Mouse (Mus musculus) midbrain, embryonic 13.5 days (tissue): ENCODE measurements around the gene Rhox4a2. TPM values are rescaled to one million over a fixed set of nuclear protein-coding genes. Genes with fewer than 3 reads are reported as not detected.
"Not testable (repeated sequence)": the region's sequence is repeated elsewhere in the genome, so short reads cannot be mapped to it uniquely, and the experiment has no call there.

ENCODE experiments used
- ATAC-seq: fragments of 200-750 bp; cut with Nextera tagmentation; 2 replicates; pipeline ENCODE4 v1.8.0; 2017; ENCODE audit warnings: mild to moderate bottlenecking, moderate TSS enrichment, moderate library complexity
- H3K27ac ChIP-seq: fragments of 300-500 bp; sonication (generic); 2 replicates; pipeline ENCODE4 v1.5.1; 2015; ENCODE audit warnings: inconsistent platforms, mild to moderate bottlenecking, moderate library complexity
- H3K27me3 ChIP-seq: fragments of 300-500 bp; sonication (generic); 2 replicates; pipeline ENCODE4 v1.6.1; 2015; ENCODE audit warnings: mild to moderate bottlenecking, inconsistent platforms
- H3K36me3 ChIP-seq: fragments of 300-500 bp; sonication (generic); 2 replicates; pipeline ENCODE4 v1.6.1; 2015; ENCODE audit warnings: mild to moderate bottlenecking, inconsistent platforms
- H3K4me1 ChIP-seq: fragments of 300-500 bp; sonication (generic); replicated peaks from 2 replicates; pipeline ENCODE4 v1.6.1; 2015; ENCODE audit warnings: inconsistent platforms
- H3K4me2 ChIP-seq: fragments of 300-500 bp; sonication (generic); replicated peaks from 2 replicates; pipeline ENCODE4 v1.6.1; 2015; ENCODE audit warnings: moderate library complexity, mild to moderate bottlenecking, inconsistent platforms
- H3K4me3 ChIP-seq: fragments of 300-500 bp; sonication (generic); replicated peaks from 2 replicates; pipeline ENCODE4 v1.5.1; 2015; ENCODE audit warnings: mild to moderate bottlenecking, inconsistent platforms
- H3K9ac ChIP-seq: fragments of 300-500 bp; sonication (generic); replicated peaks from 2 replicates; pipeline ENCODE4 v1.6.1; 2015; ENCODE audit warnings: mild to moderate bottlenecking, inconsistent platforms
- H3K9me3 ChIP-seq: fragments of 300-500 bp; sonication (generic); 2 replicates; pipeline ENCODE4 v1.6.1; 2016; ENCODE audit warnings: mild to moderate bottlenecking, inconsistent platforms
- WGBS: fragments of 180-500 bp; shearing (Covaris S2); methylation state at CpG from one replicate; pipeline ENCODE4 v1.1.7; 2015; 5-methylcytosine and 5-hydroxymethylcytosine counted together
- polyA plus RNA-seq: library from polyadenylated mRNA; unstranded; fragments of >200 nt; fragmentation: Nextera tagmentation; extraction: Ambion mirVana; gene quantifications from 2 replicates; pipeline ENCODE4 v1.2.1, GENCODE M21; 2015

Gene Rhox4a2
- polyA plus RNA-seq, result not detected in 2 replicates

DNA sequence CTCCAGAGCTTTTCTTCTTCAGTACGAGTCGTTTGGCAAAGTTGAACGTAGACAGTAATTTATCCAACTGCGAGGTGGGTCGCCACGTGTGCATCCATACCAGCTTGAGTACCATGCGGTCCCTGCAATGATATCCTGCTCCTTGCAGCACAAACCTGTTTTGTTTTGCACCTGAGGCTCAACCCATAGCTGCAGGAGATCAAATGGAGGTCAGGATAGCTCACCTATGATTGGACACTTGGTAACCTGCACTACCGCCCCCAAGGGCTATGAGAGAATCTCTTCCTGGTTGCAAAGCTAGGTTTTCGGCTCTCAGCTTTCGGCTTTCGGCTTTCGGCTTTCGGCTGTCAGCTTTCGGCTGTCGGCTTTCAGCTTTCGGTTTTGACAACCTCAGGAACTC, at the start of gene Rhox4a2:
TSS of gene Rhox4a2 (plus strand) at position 301 of the 400 bp plus-strand sequence.
- not testable (repeated sequence) for H3K27me3 ChIP-seq, H3K27ac ChIP-seq, ATAC-seq, H3K9ac ChIP-seq, H3K36me3 ChIP-seq, H3K4me1 ChIP-seq, H3K9me3 ChIP-seq, H3K4me2 ChIP-seq, H3K4me3 ChIP-seq
- 95% methylated on average over 9 of the region's 16 CpGs for WGBS

DNA sequence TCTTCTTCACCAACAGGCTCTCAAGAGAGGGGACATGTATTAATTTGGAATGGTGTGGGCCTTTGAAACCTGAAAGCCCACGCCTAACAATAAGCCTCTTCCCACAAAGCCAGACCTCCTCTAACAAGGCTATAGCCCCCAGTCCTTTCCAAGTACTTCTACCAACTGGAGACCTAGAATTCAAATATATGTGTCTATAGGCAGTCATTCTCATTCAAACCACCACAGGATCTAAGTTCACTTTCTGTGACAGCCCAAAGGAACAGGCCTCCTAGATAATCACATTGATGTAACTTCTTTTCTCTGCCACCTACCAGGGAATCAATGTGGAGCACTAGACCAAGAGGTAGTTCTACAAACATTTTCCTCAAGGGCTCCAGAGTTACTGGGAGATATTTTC, 10.9 kb upstream of the Rhox4a2 start, which contains the start of gene Rhox3a2:
TSS of gene Rhox3a2 (plus strand) at position 301 of the 400 bp plus-strand sequence.
- H3K4me2 ChIP-seq, H3K36me3 ChIP-seq, H3K9me3 ChIP-seq, H3K27me3 ChIP-seq, H3K27ac ChIP-seq, H3K4me1 ChIP-seq, ATAC-seq, H3K9ac ChIP-seq, H3K4me3 ChIP-seq: not testable (repeated sequence)
- no CpG with 5 or more reads among the region's 1 CpGs for WGBS

DNA sequence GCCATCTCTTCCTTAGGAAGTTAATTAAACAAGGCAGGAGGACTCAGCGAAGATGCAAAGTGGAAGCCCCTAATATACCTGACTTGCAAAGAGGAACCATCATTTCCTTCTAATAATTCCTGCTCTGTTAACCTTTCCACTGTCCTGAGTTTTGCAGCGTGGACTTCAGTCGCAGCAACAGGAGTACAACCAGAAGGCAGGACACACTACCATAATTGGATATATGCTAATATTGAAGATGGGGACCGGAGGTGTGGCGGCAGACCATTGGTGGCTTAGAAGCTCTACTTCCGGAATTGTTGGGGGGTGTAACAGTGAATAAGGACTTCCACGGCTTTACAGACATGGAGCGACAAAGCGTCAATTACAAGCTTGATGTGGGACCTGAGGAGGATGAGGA, 21.1 kb downstream of the Rhox4a2 start, which contains the start of gene Rhox2b:
TSS of gene Rhox2b (plus strand) at position 301 of the 400 bp plus-strand sequence.
- H3K27me3 ChIP-seq, ATAC-seq, H3K9ac ChIP-seq, H3K9me3 ChIP-seq, H3K4me1 ChIP-seq, H3K4me3 ChIP-seq, H3K4me2 ChIP-seq, H3K27ac ChIP-seq, H3K36me3 ChIP-seq: not testable (repeated sequence)
- no CpG with 5 or more reads among the region's 9 CpGs for WGBS

- H3K27ac ChIP-seq, H3K4me3 ChIP-seq, H3K27me3 ChIP-seq, H3K4me2 ChIP-seq, ATAC-seq, H3K4me1 ChIP-seq, H3K36me3 ChIP-seq, H3K9ac ChIP-seq, H3K9me3 ChIP-seq: not testable (repeated sequence)
- 90% methylated on average over 14 of the region's 15 CpGs for WGBS
These were observed 41.5 kb downstream of the Rhox4a2 start, which contains the start of gene Rhox4b for GRCm38 (mm10) chrX:37432194-37432593. Gene Rhox4b, plus strand, starts transcription at chrX:37432494.

Other genes starting within 250 kb of the Rhox4a2 start
- 0.14 and 0.42 TPM in 2 replicates for gene Akap14, start 222.0 kb upstream of the Rhox4a2 start, polyA plus RNA-seq
- 624 and 640 TPM in 2 replicates for gene Ndufa1, start 199.7 kb upstream of the Rhox4a2 start, polyA plus RNA-seq
- gene Rnf113a1, start 199.6 kb upstream of the Rhox4a2 start, polyA plus RNA-seq, result 16.0 and 16.3 TPM in 2 replicates
- gene Gm9, start 179.8 kb upstream of the Rhox4a2 start, polyA plus RNA-seq, result not detected in 2 replicates
- not detected in 2 replicates for gene Rhox1, start 168.6 kb upstream of the Rhox4a2 start, polyA plus RNA-seq
- gene Rhox2a, start 145.9 kb upstream of the Rhox4a2 start, polyA plus RNA-seq, result not detected in 2 replicates
- gene Rhox3a, start 140.9 kb upstream of the Rhox4a2 start, polyA plus RNA-seq, result not detected in 2 replicates
- not detected in 2 replicates for gene Rhox4a, start 125.5 kb upstream of the Rhox4a2 start, polyA plus RNA-seq
- not detected in 2 replicates for gene Rhox3a2, start 10.8 kb upstream of the Rhox4a2 start, polyA plus RNA-seq
- not detected in 2 replicates for gene Rhox2b, start 21.2 kb downstream of the Rhox4a2 start, polyA plus RNA-seq
- not detected in 2 replicates for gene Rhox4b, start 41.6 kb downstream of the Rhox4a2 start, polyA plus RNA-seq
- not detected in 2 replicates for gene Rhox2c, start 62.8 kb downstream of the Rhox4a2 start, polyA plus RNA-seq
- gene Rhox3c, start 67.7 kb downstream of the Rhox4a2 start, polyA plus RNA-seq, result not detected in 2 replicates
- gene Rhox4c, start 89.5 kb downstream of the Rhox4a2 start, polyA plus RNA-seq, result not detected in 2 replicates
- not detected in 2 replicates for gene Rhox2d, start 102.6 kb downstream of the Rhox4a2 start, polyA plus RNA-seq
- gene Rhox4d, start 123.5 kb downstream of the Rhox4a2 start, polyA plus RNA-seq, result not detected in 2 replicates
- not detected in 2 replicates for gene Rhox2e, start 139.6 kb downstream of the Rhox4a2 start, polyA plus RNA-seq
- not detected in 2 replicates for gene Rhox3e, start 151.2 kb downstream of the Rhox4a2 start, polyA plus RNA-seq
- gene Rhox4e, start 166.6 kb downstream of the Rhox4a2 start, polyA plus RNA-seq, result not detected in 2 replicates
- not detected in 2 replicates for gene Rhox2f, start 180.6 kb downstream of the Rhox4a2 start, polyA plus RNA-seq
- not detected in 2 replicates for gene Rhox3f, start 190.1 kb downstream of the Rhox4a2 start, polyA plus RNA-seq
- not detected in 2 replicates for gene Rhox4f, start 216.9 kb downstream of the Rhox4a2 start, polyA plus RNA-seq
- gene Rhox3g, start 237.8 kb downstream of the Rhox4a2 start, polyA plus RNA-seq, result not detected in 2 replicates